Mouse (Mus musculus) monocyte, adult 59 days (primary cell): ENCODE results near the gene Cntn3. TPM values are rescaled to one million over a fixed set of nuclear protein-coding genes. Genes with fewer than 3 reads are reported as not detected.

Experiments used
- total RNA-seq, 2 experiments: library from RNA; stranded (reverse); gene quantifications; one replicate each; pipeline ENCODE4 v1.2.4; 2023

The Cntn3 gene
- not detected for total RNA-seq

GRCm38 (mm10) chr6:102573001-102573400 is at the start of gene Cntn3:
Cntn3 (minus strand) TSS chr6:102573101.

